Mouse (Mus musculus) limb, embryonic 15.5 days (tissue): ENCODE data around the gene Tbc1d15. TPM values are rescaled to one million over a fixed set of nuclear protein-coding genes. Genes with fewer than 3 reads are reported as not detected.
"Not testable (repeated sequence)": the region's sequence is repeated elsewhere in the genome, so short reads cannot be mapped to it uniquely, and the experiment has no call there.

Source experiments
- ATAC-seq: fragments of 200-750 bp; cut with Nextera tagmentation; 2 replicates; pipeline ENCODE4 v1.8.0; 2017; ENCODE audit warnings: low read depth, moderate TSS enrichment; ENCODE audit not compliant: insufficient number of reproducible peaks, low FRiP score, low TSS enrichment
- H3K27ac ChIP-seq: fragments of 300-500 bp; sonication (generic); 2 replicates; pipeline ENCODE4 v1.5.1; 2015; ENCODE audit warnings: moderate library complexity, mild to moderate bottlenecking, inconsistent platforms
- H3K27me3 ChIP-seq: fragments of 300-500 bp; sonication (generic); 2 replicates; pipeline ENCODE4 v1.6.1; 2015; ENCODE audit warnings: inconsistent platforms
- H3K36me3 ChIP-seq: fragments of 300-500 bp; sonication (generic); 2 replicates; pipeline ENCODE4 v1.6.1; 2015; ENCODE audit warnings: inconsistent platforms
- H3K4me1 ChIP-seq: fragments of 300-500 bp; sonication (generic); 2 replicates; pipeline ENCODE4 v1.6.1; 2015; ENCODE audit warnings: inconsistent platforms
- H3K4me2 ChIP-seq: fragments of 300-500 bp; sonication (generic); 2 replicates; pipeline ENCODE4 v1.6.1; 2015; ENCODE audit warnings: mild to moderate bottlenecking, inconsistent platforms
- H3K4me3 ChIP-seq: fragments of 300-500 bp; sonication (generic); 2 replicates; pipeline ENCODE4 v1.5.1; 2015; ENCODE audit warnings: mild to moderate bottlenecking, inconsistent platforms
- H3K9ac ChIP-seq: fragments of 300-500 bp; sonication (generic); 2 replicates; pipeline ENCODE4 v1.6.1; 2015; ENCODE audit warnings: inconsistent platforms
- H3K9me3 ChIP-seq: fragments of 300-500 bp; sonication (generic); 2 replicates; pipeline ENCODE4 v1.6.1; 2016; ENCODE audit warnings: inconsistent platforms
- WGBS: fragments of 180-500 bp; shearing (Covaris S2); methylation state at CpG from one replicate; pipeline ENCODE4 v1.1.7; 2015; 5-methylcytosine and 5-hydroxymethylcytosine counted together
- polyA plus RNA-seq: library from polyadenylated mRNA; unstranded; fragments of >200 nt; fragmentation: Nextera tagmentation; extraction: Ambion mirVana; gene quantifications from 2 replicates; pipeline ENCODE4 v1.2.1, GENCODE M21; 2015

Gene Tbc1d15
- polyA plus RNA-seq, 1 experiment from 2014 or later: 52.5 TPM

- WGBS: 6% methylated on average over 9 of the region's 9 CpGs
- Histone ChIP-seq H3K27ac (no peak within 1 kb of the TSS), H3K4me3 (no peak within 1 kb of the TSS), H3K27me3 (no peaks in the 10 kb centered on the region), H3K9ac (no peak within 1 kb of the TSS), H3K4me2 (no peak within 1 kb of the TSS), H3K4me1 (no peaks in the 10 kb centered on the region), H3K9me3 (no peaks in the 10 kb centered on the region), H3K36me3 (no peaks in the 10 kb centered on the region)
- no peak for ATAC-seq
These were observed 66.6 kb downstream of the Tbc1d15 start, which contains the start of gene Tph2 for GRCm38 (mm10) chr10:115184697-115185096. Gene Tph2, minus strand, starts transcription at chr10:115185022.

- H3K9me3 ChIP-seq: no peaks in the 10 kb centered on the region
- H3K4me3 ChIP-seq: no peak overlapping the region
- ATAC-seq: no peak
- no peak overlapping the region for H3K9ac ChIP-seq
- H3K4me2 ChIP-seq: no peak overlapping the region
- no peaks in the 10 kb centered on the region for H3K36me3 ChIP-seq
- no peak overlapping the region for H3K27ac ChIP-seq
- 62% methylated on average over 3 of the region's 3 CpGs for WGBS
- H3K27me3 ChIP-seq: no peaks in the 10 kb centered on the region
- no peaks in the 10 kb centered on the region for H3K4me1 ChIP-seq
These were observed 70.2 kb downstream of the Tbc1d15 start for GRCm38 (mm10) chr10:115181034-115181433.

- not testable (repeated sequence) for H3K4me3 ChIP-seq, H3K9ac ChIP-seq, H3K27me3 ChIP-seq, ATAC-seq, H3K27ac ChIP-seq, H3K9me3 ChIP-seq, H3K4me2 ChIP-seq, H3K36me3 ChIP-seq, H3K4me1 ChIP-seq
- 68% methylated on average over 6 of the region's 6 CpGs for WGBS
These were observed 73.2 kb downstream of the Tbc1d15 start for GRCm38 (mm10) chr10:115178019-115178418.

- H3K4me2 ChIP-seq: no peak overlapping the region
These were observed 75.7 kb downstream of the Tbc1d15 start for GRCm38 (mm10) chr10:115175591-115175991.

GRCm38 (mm10) chr10:115173336-115173735 is 77.9 kb downstream of the Tbc1d15 start:
- Histone ChIP-seq H3K36me3 (no peaks in the 10 kb centered on the region), H3K27me3 (no peaks in the 10 kb centered on the region), H3K27ac (no peak overlapping the region), H3K4me1 (peaks cover 2% of the 10 kb centered on the region; the same call in 1 of the 2 replicates), H3K4me3 (no peak overlapping the region), H3K9me3 (no peaks in the 10 kb centered on the region), H3K9ac (no peak overlapping the region), H3K4me2 (no peak overlapping the region)
- 78% methylated on average over 10 of the region's 10 CpGs for WGBS
- ATAC-seq: no peak

More at GRCm38 (mm10) chr10:115175591-115175991, 75.7 kb downstream of the Tbc1d15 start:
- Histone ChIP-seq H3K27me3 (no peaks in the 10 kb centered on the region), H3K4me1 (0 out of 2 replicates have a peak, but pooled peaks cover 2% of the 10 kb centered on the region), H3K9me3 (no peaks in the 10 kb centered on the region), H3K36me3 (no peaks in the 10 kb centered on the region), H3K9ac (no peak overlapping the region), H3K27ac (no peak overlapping the region), H3K4me3 (no peak overlapping the region)
- ATAC-seq: no peak
- 40% methylated on average over 12 of the region's 12 CpGs for WGBS

- Histone ChIP-seq H3K36me3 (no peaks in the 10 kb centered on the region), H3K4me2 (no peak overlapping the region), H3K27me3 (no peaks in the 10 kb centered on the region), H3K4me3 (no peak overlapping the region), H3K9me3 (no peaks in the 10 kb centered on the region), H3K9ac (no peak overlapping the region), H3K4me1 (peaks cover 2% of the 10 kb centered on the region; the same call in 1 of the 2 replicates), H3K27ac (no peak overlapping the region)
- no peak for ATAC-seq
- 42% methylated on average over 8 of the region's 8 CpGs for WGBS
These were observed 79.9 kb downstream of the Tbc1d15 start for GRCm38 (mm10) chr10:115171351-115171818.

GRCm38 (mm10) chr10:115170496-115171350 is 80.5 kb downstream of the Tbc1d15 start:
- 80% methylated on average over 7 of the region's 7 CpGs for WGBS
- no peak overlapping the region for H3K4me3 ChIP-seq
- peaks cover 2% of the 10 kb centered on the region; the same call in 1 of the 2 replicates for H3K4me1 ChIP-seq
- H3K4me2 ChIP-seq: no peak overlapping the region
- no peak overlapping the region for H3K9ac ChIP-seq
- ATAC-seq: no peak
- no peak overlapping the region for H3K27ac ChIP-seq
- H3K9me3 ChIP-seq: no peaks in the 10 kb centered on the region
- H3K36me3 ChIP-seq: no peaks in the 10 kb centered on the region
- H3K27me3 ChIP-seq: no peaks in the 10 kb centered on the region

GRCm38 (mm10) chr10:115169410-115169809 is 81.9 kb downstream of the Tbc1d15 start:
- H3K4me3 ChIP-seq: no peak overlapping the region
- WGBS: 35% methylated on average over 9 of the region's 9 CpGs
- no peaks in the 10 kb centered on the region; the same call in 1 of the 2 replicates for H3K4me1 ChIP-seq
- H3K9me3 ChIP-seq: no peaks in the 10 kb centered on the region
- H3K27ac ChIP-seq: no peak overlapping the region
- no peak overlapping the region for H3K4me2 ChIP-seq
- no peak overlapping the region for H3K9ac ChIP-seq
- H3K27me3 ChIP-seq: no peaks in the 10 kb centered on the region
- ATAC-seq: no peak
- no peaks in the 10 kb centered on the region for H3K36me3 ChIP-seq

GRCm38 (mm10) chr10:115160289-115160688 is 91.0 kb downstream of the Tbc1d15 start:
- no peak overlapping the region for H3K27ac ChIP-seq
- H3K36me3 ChIP-seq: no peaks in the 10 kb centered on the region
- H3K9me3 ChIP-seq: no peaks in the 10 kb centered on the region
- H3K4me2 ChIP-seq: no peak overlapping the region
- ATAC-seq: no peak
- no peak overlapping the region for H3K9ac ChIP-seq
- WGBS: 71% methylated on average over 5 of the region's 5 CpGs
- no peaks in the 10 kb centered on the region for H3K27me3 ChIP-seq
- no peaks in the 10 kb centered on the region for H3K4me1 ChIP-seq
- H3K4me3 ChIP-seq: no peak overlapping the region

Other genes starting within 250 kb of the Tbc1d15 start
- 0.09 TPM in 1 of 2 replicates, not detected in the other for gene Tph2, start 66.4 kb downstream of the Tbc1d15 start, polyA plus RNA-seq
- 4.0 and 4.6 TPM in 2 replicates for gene Rab21, start 64.1 kb upstream of the Tbc1d15 start, polyA plus RNA-seq
- gene Tmem19, start 111.0 kb upstream of the Tbc1d15 start, polyA plus RNA-seq: 26.6 and 28.6 TPM in 2 replicates
- 21.2 and 21.5 TPM in 2 replicates for gene Thap2, start 133.0 kb upstream of the Tbc1d15 start, polyA plus RNA-seq
- gene Zfc3h1, start 133.5 kb upstream of the Tbc1d15 start, polyA plus RNA-seq: 16.7 and 21.9 TPM in 2 replicates